Mouse (Mus musculus): ENCODE measurements around the gene Sept1. TPM values are rescaled to one million over a fixed set of nuclear protein-coding genes. Genes with fewer than 3 reads are reported as not detected.

Sept1 gene
- polyA plus RNA-seq, 1 experiment from 2014 or later: 31.8 TPM

DNA sequence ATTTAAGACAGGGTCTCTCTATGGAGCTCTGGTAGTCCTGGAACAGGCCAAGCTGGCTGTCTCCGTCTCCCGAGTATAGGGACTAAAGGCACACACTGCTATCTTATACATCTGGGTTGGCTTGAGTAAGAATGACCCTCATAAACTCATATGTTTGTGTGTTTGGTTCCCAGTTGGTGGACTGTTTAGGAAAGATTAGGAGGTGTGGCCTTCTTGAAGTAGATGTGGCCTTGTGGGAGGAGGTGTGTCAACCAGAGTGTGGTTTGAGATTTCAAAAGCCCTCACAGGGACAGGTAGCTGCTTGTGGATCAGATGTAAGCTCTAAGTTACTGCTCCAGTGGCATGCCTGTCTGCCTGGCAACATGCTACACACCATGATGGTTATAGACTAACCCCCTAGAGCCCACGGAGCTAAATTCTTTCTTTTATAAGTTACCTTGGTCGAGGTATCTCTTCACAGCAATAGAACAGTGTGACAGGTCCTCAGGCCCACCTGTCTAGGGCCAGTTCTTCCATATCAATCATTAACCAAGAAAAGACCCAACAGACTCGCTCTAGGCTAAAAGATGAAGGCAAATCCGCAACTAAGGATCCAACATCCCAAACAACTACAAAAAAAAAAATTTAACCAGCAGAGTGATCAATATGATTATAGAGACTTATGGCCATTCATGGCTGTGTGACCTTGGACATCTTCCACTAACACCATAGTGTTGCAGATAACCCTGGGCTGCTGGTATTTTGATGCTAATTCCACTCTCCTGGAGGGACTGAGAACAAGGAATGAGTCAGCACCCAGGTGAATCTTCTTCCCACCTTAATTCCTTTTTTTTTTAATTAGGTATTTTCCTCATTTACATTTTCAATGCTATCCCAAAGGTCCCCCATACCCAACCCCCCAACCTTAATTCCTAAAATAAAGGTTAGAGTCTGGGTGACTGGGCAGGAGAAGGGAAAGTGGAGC, 9.1 kb downstream of the Sept1 start:
- Histone ChIP-seq H3K36me3 (peaks cover 61% of the 10 kb centered on the region), H3K27me3 (ENCODE audit: low read depth, poor library complexity, severe bottlenecking) (no peaks in the 10 kb centered on the region), H3K9me3 (replicated peaks) (no peaks in the 10 kb centered on the region), H3K27ac (replicated peaks) (no peak overlapping the region), H3K4me3 (no peak overlapping the region), H3K4me1 (no peaks in the 10 kb centered on the region)
- WGBS: 86% methylated on average over 6 of the region's 6 CpGs
- DNase-seq (ENCODE audit: low spot score): no peak

GRCm38 (mm10) chr7:127223106-127223505, 9.8 kb downstream of the Sept1 start:
- no peak overlapping the region for H3K4me3 ChIP-seq
- H3K27ac ChIP-seq (replicated peaks): no peak overlapping the region
- WGBS: 96% methylated on average over 3 of the region's 3 CpGs
- no peaks in the 10 kb centered on the region for H3K27me3 ChIP-seq (ENCODE audit: low read depth, poor library complexity, severe bottlenecking)
- H3K36me3 ChIP-seq: peaks cover 57% of the 10 kb centered on the region
- no peaks in the 10 kb centered on the region for H3K4me1 ChIP-seq
- H3K9me3 ChIP-seq (replicated peaks): no peaks in the 10 kb centered on the region
- no peak for DNase-seq (ENCODE audit: low spot score)

DNA sequence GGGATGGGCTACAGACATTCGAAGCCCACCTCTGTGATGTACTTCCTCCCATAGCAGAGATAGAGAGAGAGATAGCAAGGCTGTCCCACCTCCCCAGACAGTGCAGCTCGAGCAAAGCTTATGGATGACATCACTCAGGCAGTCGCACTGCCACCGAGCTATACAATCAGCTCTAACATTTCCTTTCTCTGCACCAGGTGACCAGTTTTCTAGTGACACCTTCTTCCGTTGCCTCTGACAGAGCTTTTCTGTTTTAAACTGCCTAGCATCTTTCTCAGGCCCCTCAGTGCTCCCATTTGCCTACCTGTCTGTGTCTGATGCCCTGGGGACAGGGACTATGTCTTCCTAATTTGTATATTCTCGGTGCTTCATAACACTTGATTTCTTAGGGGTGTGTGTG, 12.5 kb downstream of the Sept1 start:
- Histone ChIP-seq H3K9me3 (replicated peaks) (no peaks in the 10 kb centered on the region), H3K4me1 (0 out of 2 replicates have a peak, but pooled peaks cover 3% of the 10 kb centered on the region), H3K27me3 (ENCODE audit: low read depth, poor library complexity, severe bottlenecking) (no peaks in the 10 kb centered on the region), H3K4me3 (no peak overlapping the region), H3K36me3 (peaks cover 36% of the 10 kb centered on the region), H3K27ac (replicated peaks) (no peak overlapping the region)
- 90% methylated on average over 6 of the region's 6 CpGs for WGBS
- no peak for DNase-seq (ENCODE audit: low spot score)

DNA sequence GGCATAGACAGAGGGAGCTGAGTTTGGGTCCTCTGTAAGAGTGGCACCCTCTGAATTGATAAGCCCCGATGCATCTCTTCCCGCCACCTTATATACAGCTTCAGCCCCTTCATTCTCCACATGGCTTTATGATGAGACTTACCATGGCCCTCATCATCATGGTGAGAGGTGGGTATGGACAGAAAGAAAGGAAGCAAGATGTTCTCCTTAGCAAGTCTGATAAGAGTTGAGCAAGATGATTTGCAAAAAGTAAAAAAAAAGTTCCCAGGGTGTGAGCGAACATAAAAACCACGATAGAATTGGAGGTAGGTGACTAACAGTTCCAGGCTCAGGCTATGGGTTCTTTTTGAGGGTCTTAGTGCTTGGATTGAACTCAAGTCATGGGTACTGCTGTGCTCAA, 14.3 kb downstream of the Sept1 start:
- H3K4me1 ChIP-seq: peaks cover 18% of the 10 kb centered on the region
- no peaks in the 10 kb centered on the region for H3K9me3 ChIP-seq (replicated peaks)
- no peak overlapping the region for H3K4me3 ChIP-seq
- H3K27ac ChIP-seq (replicated peaks): no peak overlapping the region
- peaks cover 16% of the 10 kb centered on the region for H3K27me3 ChIP-seq (ENCODE audit: low read depth, poor library complexity, severe bottlenecking)
- no peak for DNase-seq (ENCODE audit: low spot score)
- 95% methylated on average over 4 of the region's 4 CpGs for WGBS
- peaks cover 21% of the 10 kb centered on the region for H3K36me3 ChIP-seq

DNA sequence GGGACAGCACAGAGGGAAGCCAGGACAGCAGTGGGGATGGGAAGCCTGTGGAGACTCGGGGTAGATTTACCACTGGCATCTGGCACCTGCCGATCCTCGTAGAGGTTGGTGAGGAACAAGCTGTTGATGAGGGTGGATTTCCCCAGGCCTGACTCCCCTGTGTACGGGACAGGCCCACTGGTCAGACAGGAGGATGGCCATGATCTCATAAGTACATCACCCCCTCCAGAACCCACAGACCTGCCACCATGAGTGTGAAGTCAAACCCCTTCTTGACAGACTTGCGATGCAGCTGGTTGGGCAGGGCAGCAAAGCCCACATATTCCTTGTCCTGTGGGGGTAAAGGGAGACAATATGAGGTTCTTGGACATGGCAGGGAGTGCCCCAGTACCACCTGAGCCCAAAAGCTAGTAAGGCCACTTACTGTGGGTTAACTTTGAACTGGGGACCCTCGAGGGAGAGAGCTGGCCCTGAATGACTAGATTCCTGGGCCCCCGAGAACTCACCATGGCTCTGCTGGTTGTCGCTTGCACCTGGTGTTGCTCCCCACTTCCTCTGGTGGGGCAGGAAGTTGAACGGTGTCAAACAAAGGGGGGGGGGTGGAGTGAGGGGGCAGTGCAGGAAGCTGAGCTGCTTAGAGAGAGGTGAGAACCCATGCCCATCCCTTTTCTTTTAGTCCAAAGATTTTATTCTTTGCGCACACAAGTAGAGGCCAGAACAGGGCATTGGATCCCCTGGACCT, 14.9 kb downstream of the Sept1 start:
- WGBS: 82% methylated on average over 10 of the region's 10 CpGs
- Histone ChIP-seq H3K9me3 (replicated peaks) (no peaks in the 10 kb centered on the region), H3K36me3 (peaks cover 15% of the 10 kb centered on the region), H3K27me3 (ENCODE audit: low read depth, poor library complexity, severe bottlenecking) (peaks cover 22% of the 10 kb centered on the region), H3K4me3 (no peak overlapping the region), H3K27ac (replicated peaks) (no peak overlapping the region), H3K4me1 (peaks cover 18% of the 10 kb centered on the region)
- DNase-seq (ENCODE audit: low spot score): no peak

DNA sequence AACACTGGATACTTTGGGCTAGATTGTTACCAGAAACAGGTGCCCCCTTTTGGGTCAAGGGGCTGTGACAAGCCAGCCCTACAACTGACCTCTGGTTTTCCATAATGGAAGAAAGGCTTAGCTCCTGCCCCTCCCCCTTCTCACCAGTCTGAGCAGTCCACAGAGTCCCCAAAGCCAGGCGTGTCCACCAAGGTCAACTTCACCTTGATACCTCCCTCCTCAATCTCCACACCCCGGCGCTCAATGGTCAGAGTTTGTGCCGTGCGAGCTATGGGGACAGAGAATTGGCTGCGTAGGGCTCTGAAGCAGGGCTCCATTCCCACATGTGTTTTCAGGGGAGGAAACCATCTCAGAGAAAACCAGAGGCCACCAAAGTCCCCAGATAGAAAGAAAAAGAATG, 15.5 kb downstream of the Sept1 start:
- WGBS: 94% methylated on average over 6 of the region's 6 CpGs
- H3K9me3 ChIP-seq (replicated peaks): no peaks in the 10 kb centered on the region
- DNase-seq (ENCODE audit: low spot score): no peak
- H3K36me3 ChIP-seq: peaks cover 10% of the 10 kb centered on the region
- peaks cover 28% of the 10 kb centered on the region for H3K27me3 ChIP-seq (ENCODE audit: low read depth, poor library complexity, severe bottlenecking)
- H3K4me1 ChIP-seq: peaks cover 18% of the 10 kb centered on the region
- no peak overlapping the region for H3K4me3 ChIP-seq
- H3K27ac ChIP-seq (replicated peaks): no peak overlapping the region

DNA sequence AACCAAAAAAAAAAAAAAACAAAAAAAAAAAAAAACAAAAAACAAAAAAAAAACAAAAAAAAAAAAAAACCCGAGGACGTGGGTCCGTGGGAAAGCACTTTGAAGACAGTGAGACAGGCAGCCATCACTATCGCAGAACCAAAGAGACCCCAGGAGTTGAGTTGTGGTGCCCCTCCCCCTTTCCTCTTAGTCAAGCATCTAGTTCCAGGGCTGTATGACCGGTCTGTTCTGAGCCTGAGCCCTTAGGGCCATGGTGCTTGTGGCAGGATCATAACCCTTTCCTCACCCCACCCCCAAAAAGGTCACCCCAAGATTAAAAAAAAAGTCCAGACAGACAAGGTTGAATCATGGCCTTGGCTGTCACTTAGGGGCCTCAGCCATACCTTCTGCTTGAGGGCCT, 16.6 kb downstream of the Sept1 start:
- H3K9me3 ChIP-seq (replicated peaks): no peaks in the 10 kb centered on the region
- H3K36me3 ChIP-seq: peaks cover 3% of the 10 kb centered on the region; the same call in 1 of the 2 replicates
- 91% methylated on average over 5 of the region's 5 CpGs for WGBS
- no peak overlapping the region for H3K4me3 ChIP-seq
- DNase-seq (ENCODE audit: low spot score): no peak
- no peak overlapping the region for H3K27ac ChIP-seq (replicated peaks)
- peaks cover 19% of the 10 kb centered on the region for H3K4me1 ChIP-seq
- H3K27me3 ChIP-seq (ENCODE audit: low read depth, poor library complexity, severe bottlenecking): peaks cover 33% of the 10 kb centered on the region

DNA sequence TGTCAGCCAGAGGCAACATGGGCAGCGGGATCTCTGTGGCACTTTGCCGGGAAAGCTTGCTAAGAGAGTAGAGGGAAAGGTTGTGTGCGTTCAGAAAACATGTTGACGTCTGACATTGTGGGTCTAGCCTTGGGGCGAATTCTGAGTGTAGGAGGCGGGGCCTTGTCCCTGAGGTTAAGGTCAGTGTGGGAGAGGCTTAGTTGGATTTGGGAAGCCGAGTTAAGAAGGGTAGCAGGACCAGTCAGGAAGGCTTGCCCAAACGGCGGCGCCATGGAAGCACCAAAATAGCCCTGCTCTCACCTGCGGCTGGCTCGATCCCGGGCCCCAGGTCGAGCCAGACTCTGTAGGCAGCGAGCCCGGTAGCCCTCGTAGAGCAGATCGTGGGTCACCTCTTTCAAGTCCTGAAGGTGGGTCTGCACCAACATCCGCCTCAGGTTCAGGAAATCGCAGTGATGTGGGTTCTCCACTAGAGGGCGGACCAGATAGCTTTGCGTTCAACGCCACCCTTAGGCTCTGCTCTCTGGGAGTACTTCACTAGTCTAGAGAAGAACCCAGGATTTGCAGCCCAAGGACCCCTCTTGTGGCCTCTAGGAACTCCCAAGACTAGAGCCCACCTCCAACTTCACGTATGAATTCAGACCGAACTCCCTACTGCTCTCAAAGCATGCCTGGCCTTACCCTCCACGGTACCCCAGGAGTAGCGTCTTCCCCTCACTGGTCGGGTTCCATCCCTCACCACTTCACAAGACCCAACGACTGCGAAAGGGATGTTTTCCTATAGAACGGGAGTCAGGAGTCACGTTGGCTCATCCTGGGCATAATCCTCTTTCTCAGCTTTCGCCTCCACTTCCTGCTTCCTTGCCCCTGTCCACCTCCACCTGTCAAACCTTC, 17.7 kb downstream of the Sept1 start:
- 23% methylated on average over 33 of the region's 33 CpGs for WGBS
- Histone ChIP-seq H3K27ac (replicated peaks) (no peak overlapping the region), H3K36me3 (peaks cover 3% of the 10 kb centered on the region; the same call in 1 of the 2 replicates), H3K4me3 (peak overlapping the region; percentile 39), H3K27me3 (ENCODE audit: low read depth, poor library complexity, severe bottlenecking) (peaks cover 36% of the 10 kb centered on the region), H3K4me1 (peaks cover 20% of the 10 kb centered on the region), H3K9me3 (replicated peaks) (no peaks in the 10 kb centered on the region)
- peak; percentile 69 for DNase-seq (ENCODE audit: low spot score)

DNA sequence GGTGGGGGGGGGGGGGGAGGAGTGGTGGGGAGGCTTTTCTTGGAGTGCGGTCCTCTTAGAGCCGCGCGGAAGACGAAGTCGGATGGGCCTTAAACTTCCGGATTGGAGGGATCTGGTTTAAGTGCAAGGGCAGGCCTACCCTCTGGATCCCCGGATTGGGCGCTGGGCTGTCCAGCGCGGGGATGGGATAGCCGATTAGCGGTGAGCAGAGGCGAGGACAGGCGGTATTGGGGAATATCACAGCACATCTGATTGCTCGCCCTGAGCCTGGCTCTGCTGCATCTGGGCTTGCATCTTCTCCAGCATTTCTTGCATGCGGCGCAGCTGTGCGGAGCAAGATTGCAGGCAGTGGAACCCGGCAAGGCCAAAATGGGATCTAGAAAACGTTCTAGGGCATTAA, 18.4 kb downstream of the Sept1 start:
- H3K9me3 ChIP-seq (replicated peaks): no peaks in the 10 kb centered on the region
- H3K4me1 ChIP-seq: peaks cover 25% of the 10 kb centered on the region
- no peak overlapping the region for H3K27ac ChIP-seq (replicated peaks)
- WGBS: 27% methylated on average over 21 of the region's 21 CpGs
- peak overlapping the region; percentile 39; the same call in 1 of the 2 replicates for H3K4me3 ChIP-seq
- no peak for DNase-seq (ENCODE audit: low spot score)
- H3K27me3 ChIP-seq (ENCODE audit: low read depth, poor library complexity, severe bottlenecking): peaks cover 36% of the 10 kb centered on the region
- H3K36me3 ChIP-seq: no peaks in the 10 kb centered on the region; the same call in 1 of the 2 replicates

- WGBS: 45% methylated on average over 12 of the region's 12 CpGs
Measured at GRCm38 (mm10) chr7:127213930-127214329, 19.0 kb downstream of the Sept1 start.

DNA sequence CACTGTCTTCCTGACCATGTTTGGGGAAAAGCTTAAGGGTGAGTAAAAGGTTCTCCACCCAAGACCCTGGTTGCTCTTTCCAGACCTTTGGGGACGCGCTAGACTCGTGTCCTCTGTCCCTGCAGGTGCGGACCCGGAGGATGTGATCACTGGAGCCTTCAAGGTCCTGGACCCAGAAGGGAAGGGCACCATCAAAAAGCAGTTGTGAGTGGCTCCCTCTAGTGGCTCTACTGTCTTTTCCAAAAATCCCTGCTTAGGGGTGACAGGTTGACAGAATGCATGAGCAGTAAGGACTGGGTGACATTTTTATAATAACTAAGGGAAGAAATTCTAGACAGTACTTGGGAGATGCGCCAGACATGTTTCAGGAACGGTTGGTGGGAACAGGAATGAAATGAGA, 19.4 kb downstream of the Sept1 start:
- DNase-seq (ENCODE audit: low spot score): no peak
- H3K4me1 ChIP-seq: peaks cover 33% of the 10 kb centered on the region
- no peak overlapping the region for H3K27ac ChIP-seq (replicated peaks)
- no peak overlapping the region for H3K4me3 ChIP-seq
- peaks cover 36% of the 10 kb centered on the region for H3K27me3 ChIP-seq (ENCODE audit: low read depth, poor library complexity, severe bottlenecking)
- 43% methylated on average over 7 of the region's 7 CpGs for WGBS
- no peaks in the 10 kb centered on the region for H3K9me3 ChIP-seq (replicated peaks)
- no peaks in the 10 kb centered on the region; the same call in 1 of the 2 replicates for H3K36me3 ChIP-seq

More at GRCm38 (mm10) chr7:127213930-127214329, 19.0 kb downstream of the Sept1 start:
- no peaks in the 10 kb centered on the region; the same call in 1 of the 2 replicates for H3K36me3 ChIP-seq
- peaks cover 31% of the 10 kb centered on the region for H3K4me1 ChIP-seq
- peaks cover 36% of the 10 kb centered on the region for H3K27me3 ChIP-seq (ENCODE audit: low read depth, poor library complexity, severe bottlenecking)
- H3K9me3 ChIP-seq (replicated peaks): no peaks in the 10 kb centered on the region
- no peak overlapping the region for H3K4me3 ChIP-seq
- no peak for DNase-seq (ENCODE audit: low spot score)
- H3K27ac ChIP-seq (replicated peaks): no peak overlapping the region

Measured in midbrain, embryonic 10.5 days (tissue).